Mouse (Mus musculus) olfactory bulb, adult 2 months (tissue): ENCODE data around the gene Cd47.

Source experiments
- CTCF ChIP-seq: fragments of 200-500 bp; IDR thresholded peaks from 2 replicates; pipeline ENCODE4 v1.5.1; 2012; ENCODE audit warnings: low read depth, mild to moderate bottlenecking, low read length, moderate library complexity; ENCODE audit not compliant: insufficient read depth
- POLR2A ChIP-seq: fragments of 200-500 bp; IDR thresholded peaks from 2 replicates; pipeline ENCODE4 v1.6.1; 2012; ENCODE audit warnings: mild to moderate bottlenecking, low read depth, low read length, moderate library complexity; ENCODE audit not compliant: insufficient read depth

DNA sequence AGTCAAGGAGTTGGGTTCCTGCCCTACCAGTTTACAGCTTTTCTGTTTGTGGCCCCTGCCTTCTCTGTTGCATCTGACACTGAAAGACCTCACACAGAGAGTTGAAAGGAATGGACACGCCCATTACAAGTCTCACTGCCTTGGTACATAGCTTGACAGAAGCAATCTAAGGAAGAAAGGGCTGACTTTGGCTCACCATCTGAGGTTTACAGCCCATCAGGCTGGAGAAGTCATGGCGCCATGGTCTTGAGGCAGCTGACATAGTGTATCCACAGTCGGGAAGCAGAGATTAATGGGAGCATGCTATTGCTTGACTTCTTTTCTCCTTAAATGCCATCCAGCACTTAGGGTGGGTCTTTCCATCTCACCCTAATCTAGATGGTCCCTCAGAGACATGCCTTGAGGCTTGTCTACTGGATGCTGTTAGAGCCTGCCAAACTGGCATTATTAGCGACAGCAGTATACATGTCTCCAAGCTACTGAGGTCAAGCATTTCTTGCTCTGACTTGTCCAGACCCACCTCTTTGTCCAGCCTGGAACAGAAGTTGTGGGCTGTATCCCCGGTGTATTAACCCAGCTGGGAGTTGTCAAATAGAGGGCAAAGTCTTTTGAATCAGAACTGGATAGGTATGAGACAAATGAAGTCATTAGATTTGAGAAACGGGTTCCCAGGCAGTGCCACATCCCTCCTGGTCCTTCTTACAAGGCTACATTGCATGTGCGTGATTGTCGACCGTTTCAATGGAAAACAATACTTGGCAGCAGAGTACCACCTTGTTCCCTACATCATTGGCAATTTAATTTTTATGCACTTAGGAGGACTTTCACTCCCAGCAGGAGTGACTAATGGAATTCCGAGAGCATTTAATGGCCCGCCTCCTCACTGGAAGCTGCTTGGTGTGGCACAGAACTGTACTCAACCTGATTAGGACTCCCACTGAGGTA lies 115.5 kb downstream of the Cd47 start:
- no peak for TF ChIP-seq POLR2A
- TF ChIP-seq CTCF = no peak
